Mouse (Mus musculus) bone marrow macrophage, adult 2 months (primary cell): ENCODE results near the gene Edem3.

Source experiments
- CTCF ChIP-seq: IDR thresholded peaks from 2 replicates; pipeline ENCODE4 v1.5.1; 2012; ENCODE audit warnings: low read depth, mild to moderate bottlenecking, low read length, moderate library complexity
- POLR2A ChIP-seq: IDR thresholded peaks from 2 replicates; pipeline ENCODE4 v1.6.1; 2012; ENCODE audit warnings: mild to moderate bottlenecking, low read depth, low read length, borderline replicate concordance

DNA sequence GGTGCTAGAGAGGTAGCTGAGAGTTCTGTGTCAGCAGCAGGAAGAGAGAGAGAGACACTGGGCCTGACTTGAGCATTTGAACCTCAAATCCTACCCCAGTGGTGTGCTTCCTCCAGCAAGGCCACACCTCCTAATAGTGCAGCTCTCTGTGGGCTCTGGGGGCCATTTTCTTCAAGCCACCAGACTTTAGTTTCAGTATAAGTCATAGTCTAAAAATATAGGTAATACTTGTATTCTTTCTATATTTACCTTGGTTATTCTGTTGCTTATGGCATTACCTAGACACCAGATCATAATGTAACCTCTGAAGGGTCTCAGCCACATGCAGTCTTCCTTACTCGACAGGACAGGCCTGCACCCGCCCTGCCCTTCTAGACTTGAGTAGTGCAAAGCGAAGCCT, 60.9 kb downstream of the Edem3 start:
- TF ChIP-seq POLR2A (no peak), CTCF (no peak)
